Mouse (Mus musculus) right cerebral cortex, postnatal 36 days (tissue): ENCODE measurements around the gene Bglap2.
"Not testable (repeated sequence)": the region's sequence is repeated elsewhere in the genome, so short reads cannot be mapped to it uniquely, and the experiment has no call there.

Experiments
- DNase-seq, 2 experiments: peaks; one replicate each; pipeline ENCODE4 v3.0.0; 2022; ENCODE audit warnings: low spot score in 2 of 2, mixed read lengths in 1 of 2

Bglap2 gene

GRCm38 (mm10) chr3:88393776-88394375, 15.4 kb upstream of the Bglap2 start:
- DNase-seq: no peak

DNA sequence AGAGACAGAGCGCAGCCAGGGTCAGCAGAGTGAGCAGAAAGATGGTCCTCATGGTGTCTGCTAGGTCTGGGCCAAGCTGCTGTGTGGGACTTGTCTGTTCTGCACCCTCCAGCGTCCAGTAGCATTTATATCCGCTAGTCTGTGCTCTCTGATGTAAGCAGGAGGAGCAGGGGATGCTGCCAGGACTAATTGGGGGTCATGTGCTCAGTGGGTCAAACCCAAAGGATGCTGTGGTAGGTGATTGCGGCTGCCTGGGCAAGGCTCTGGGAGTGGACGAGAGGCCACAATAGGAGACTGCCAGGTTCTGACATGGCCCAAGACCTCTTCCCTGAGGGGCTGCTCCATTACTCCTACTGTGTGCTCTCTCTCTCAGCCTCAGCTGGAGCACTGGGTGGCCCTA, 5.9 kb upstream of the Bglap2 start, which contains the start of gene Bglap:
TSS of gene Bglap (minus strand) at position 101 of the 400 bp plus-strand sequence.
- no peak for DNase-seq

- not testable (repeated sequence) for DNase-seq
Observed at GRCm38 (mm10) chr3:88382383-88382782, 3.9 kb upstream of the Bglap2 start.

DNA sequence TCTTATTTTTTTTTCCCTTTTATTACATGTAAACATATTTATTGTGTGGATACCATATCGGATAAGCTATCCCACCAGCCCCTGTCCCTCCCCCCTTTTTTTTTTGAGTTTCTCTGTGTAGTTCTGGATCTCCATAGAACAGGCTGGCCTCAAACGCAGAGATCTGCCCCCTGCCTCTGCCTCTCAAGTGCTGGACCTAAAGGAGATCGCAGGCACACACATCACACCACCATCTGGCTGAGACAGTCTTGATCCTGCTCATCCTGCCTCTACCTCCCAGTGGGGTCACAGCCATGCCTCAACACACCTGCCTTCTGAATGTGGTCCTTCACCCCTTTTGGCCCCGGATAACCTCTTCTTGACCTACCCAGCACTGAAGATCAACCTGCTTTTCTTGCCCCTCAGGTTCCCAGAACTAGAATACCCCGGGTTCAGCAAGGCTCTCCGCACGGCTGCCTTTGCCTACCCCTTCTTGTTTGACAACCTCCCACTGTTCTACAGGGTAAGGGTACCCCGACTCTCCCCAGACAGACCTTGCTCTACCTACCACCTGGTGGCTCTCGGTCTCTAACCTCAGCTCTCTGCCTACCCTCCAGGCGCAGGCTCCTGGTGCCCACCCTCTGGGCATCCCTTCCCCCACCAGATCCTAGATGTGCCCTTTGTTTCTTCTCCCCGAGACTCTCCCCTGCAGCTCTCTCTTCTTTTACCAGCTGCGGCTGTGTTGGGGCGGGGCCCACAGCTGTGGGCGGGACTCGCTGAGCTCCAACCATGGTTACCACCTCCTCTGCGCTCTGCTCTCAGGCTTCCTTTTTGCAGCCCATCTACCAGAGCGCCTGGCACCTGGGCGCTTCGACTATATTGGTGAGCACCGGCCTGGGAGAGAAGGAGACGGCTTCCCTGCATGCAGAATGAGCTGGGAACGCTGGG, 3.2 kb upstream of the Bglap2 start:
- DNase-seq: not testable (repeated sequence)

- DNase-seq: not testable (repeated sequence)
Observed at GRCm38 (mm10) chr3:88376644-88377043, 1.9 kb downstream of the Bglap2 start.

DNA sequence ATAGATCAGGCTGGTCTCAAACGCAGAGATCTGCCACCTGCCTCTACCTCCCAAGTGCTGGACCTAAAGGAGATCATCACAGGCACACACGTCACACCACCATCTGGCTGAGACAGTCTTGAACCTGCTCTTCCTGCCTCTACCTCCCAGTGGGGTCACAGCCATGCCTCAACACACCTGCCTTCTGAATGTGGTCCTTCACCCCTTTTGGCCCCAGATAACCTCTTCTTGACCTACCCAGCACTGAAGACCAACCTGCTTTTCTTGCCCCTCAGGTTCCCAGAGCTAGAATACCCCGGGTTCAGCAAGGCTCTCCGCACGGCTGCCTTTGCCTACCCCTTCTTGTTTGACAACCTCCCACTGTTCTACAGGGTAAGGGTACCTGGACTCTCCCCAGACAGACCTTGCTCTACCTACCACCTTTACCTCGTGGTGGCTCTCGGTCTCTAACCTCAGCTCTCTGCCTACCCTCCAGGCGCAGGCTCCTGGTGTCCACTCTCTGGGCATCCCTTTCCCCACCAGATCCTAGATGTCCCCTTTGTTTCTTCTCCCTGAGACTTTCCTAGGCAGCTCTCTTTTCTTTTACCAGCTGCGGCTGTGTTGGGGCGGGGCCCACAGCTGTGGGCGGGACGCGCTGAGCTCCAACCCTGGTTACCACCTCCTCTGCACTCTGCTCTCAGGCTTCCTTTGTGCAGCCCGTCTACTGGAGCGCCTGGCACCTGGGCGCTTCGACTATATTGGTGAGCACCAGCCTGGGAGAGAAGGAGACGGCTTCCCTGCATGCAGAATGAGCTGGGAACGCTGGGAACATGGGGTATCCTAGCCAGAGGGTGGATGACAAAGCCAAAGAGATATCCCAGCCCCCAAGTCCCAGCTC, 2.5 kb downstream of the Bglap2 start:
- not testable (repeated sequence) for DNase-seq

DNA sequence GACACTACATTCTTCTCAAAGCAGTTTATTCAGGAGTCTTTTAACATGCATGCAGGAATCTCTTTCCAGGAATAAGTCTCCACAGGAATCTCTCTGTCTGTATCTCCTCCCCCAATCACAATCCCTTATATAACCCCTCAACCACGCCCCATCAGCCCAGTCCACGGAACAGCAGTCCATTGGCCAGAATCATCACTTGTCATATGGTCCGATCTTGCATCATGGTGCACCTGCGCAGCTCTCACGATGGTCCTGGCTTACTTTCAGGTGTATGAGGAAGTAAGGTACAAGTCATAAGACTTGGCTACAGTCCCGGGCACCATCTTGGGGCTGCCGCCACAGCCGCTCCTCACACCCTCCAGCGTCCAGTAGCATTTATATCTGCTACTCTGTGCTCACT, 5.9 kb downstream of the Bglap2 start, which contains the start of gene Bglap3:
TSS of gene Bglap3 (minus strand) at position 101 of the 400 bp plus-strand sequence.
- not testable (repeated sequence) for DNase-seq

- not testable (repeated sequence) for DNase-seq
Observed at GRCm38 (mm10) chr3:88368511-88368910, 10.0 kb downstream of the Bglap2 start.

DNA sequence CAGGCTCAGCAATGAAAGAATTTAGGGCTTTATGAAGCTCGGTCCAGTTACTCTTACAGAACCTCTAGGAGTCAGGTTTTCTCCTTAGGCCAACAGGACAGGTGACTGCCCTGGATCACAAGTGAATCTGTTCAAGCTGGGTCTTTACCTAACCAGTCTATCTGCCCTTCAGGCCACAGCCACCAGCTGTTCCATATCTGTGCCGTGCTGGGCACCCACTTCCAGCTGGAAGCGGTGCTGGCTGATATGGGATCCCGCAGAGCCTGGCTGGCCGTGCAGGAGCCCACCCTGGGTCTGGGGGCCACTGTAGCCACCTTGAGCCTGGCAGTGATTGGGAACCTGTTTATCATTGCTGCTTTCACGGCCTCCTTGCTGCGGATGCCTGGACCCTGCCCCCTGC, 11.0 kb downstream of the Bglap2 start:
- DNase-seq: not testable (repeated sequence)

DNA sequence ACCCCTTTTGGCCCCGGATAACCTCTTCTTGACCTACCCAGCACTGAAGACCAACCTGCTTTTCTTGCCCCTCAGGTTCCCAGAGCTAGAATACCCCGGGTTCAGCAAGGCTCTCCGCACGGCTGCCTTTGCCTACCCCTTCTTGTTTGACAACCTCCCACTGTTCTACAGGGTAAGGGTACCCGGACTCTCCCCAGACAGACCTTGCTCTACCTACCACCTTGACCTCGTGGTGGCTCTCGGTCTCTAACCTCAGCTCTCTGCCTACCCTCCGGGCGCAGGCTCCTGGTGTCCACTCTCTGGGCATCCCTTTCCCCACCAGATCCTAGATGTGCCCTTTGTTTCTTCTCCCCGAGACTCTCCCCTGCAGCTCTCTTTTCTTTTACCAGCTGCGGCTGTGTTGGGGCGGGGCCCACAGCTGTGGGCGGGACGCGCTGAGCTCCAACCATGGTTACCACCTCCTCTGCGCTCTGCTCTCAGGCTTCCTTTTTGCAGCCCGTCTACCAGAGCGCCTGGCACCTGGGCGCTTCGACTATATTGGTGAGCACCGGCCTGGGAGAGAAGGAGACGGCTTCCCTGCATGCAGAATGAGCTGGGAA, 11.6 kb downstream of the Bglap2 start:
- DNase-seq: peak; percentile 61 to 69

DNA sequence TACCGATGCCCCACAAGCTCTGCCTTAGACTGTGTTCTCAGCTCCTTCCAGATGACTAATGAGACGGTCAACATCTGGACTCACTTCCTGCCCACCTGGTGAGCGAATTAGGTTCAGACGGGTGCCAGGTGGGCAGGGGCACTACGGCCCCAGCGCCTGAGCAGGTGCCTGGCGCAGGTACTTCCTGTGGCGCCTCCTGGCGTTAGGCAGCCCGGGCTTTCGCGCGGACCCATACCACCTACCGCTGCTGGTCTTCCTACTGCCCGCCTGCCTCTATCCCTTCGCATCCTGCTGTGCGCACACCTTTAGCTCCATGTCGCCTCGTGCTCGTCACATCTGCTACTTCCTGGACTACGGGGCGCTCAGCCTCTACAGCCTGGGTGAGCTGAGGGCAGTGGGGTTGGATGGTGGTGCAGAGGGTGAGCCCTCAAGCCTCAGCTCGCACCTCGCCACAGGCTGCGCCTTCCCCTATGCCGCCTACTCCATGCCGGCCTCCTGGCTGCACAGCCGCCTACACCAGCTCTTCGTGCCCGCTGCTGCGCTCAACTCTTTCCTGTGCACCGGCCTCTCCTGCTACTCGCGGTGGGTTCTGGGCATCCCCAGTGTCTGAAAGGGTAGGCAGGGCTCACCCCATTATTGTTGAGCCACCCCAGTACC, 12.7 kb downstream of the Bglap2 start:
- DNase-seq: peak in 1 of 2 experiments; percentile 28

DNA sequence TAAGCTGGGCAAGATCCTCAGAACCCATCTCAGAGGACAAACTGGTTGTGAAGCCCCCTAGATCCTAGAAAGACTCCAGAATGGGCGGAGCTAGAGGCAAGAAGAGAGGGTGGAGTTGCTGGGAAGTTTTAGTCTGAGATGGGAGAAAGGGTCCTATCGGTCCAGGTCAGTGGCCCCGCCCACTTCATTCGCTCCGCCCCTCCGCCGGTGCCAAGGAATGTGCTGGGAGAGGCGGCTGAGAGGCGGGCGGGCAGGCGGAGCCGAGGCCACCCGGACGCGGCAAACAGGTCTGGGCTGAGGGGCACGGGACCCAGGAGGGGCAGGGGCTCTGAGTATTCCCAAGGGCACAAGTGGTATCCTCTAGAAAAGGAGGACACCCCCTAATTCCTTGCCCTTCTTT, 14.2 kb downstream of the Bglap2 start, which contains the start of gene Paqr6:
TSS of gene Paqr6 (plus strand) at position 248 of the 400 bp plus-strand sequence.
- DNase-seq: no peak

DNA sequence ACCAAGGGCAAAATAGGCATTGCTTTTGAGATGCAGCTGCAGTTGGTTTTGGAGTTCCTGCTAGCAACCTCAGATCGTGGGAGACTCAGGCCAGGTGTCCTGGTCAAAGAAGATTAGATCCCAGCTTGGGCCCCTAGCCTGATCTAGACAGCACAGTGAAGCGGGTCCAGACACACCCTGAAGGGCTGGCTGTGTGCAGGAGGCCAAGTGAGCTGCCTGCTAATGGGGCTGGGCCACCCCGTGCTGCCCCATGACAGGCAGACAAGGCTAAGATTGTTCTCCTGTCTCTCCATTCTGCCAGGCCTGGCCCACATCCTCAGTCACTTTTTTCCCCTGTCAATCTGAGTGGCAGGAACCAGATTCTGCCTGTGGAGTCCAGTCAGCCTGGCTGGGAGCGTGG, 14.8 kb downstream of the Bglap2 start:
- peak; percentile 38 to 50 for DNase-seq

DNA sequence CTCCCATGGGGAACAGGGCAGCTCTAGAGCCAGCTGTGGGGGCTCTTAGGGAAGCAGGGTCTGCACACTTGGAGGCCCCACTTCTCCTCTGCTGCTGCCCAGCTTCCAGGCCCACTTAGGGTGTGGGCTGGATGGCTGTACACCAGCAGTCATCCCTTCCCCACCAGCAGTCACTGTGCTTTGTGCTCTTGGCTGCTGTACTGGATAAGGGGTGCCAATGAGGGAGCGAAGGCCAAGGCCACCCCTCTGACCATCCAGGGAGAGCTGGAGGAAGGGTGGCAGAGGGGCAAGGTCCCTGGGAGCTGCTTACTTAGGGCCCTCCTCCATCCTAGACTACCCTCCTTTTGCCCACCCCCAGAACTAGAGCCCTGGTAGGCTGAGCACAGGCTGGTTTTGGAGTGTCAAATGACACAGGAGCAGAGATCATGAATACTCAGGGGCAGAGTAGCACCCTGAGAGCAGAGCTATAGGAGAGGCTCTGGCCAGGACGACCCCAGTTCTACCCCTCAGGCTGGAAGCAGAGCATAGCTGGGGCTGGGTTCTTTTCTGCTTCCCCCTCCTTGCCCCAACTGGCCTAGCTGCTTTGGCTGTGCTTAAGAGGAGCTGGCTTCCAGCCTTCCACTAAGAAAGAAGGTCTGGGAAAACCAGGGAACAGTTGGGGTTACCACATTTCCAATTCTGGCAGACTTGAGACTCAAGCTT, 16.7 kb downstream of the Bglap2 start:
- DNase-seq: no peak

DNA sequence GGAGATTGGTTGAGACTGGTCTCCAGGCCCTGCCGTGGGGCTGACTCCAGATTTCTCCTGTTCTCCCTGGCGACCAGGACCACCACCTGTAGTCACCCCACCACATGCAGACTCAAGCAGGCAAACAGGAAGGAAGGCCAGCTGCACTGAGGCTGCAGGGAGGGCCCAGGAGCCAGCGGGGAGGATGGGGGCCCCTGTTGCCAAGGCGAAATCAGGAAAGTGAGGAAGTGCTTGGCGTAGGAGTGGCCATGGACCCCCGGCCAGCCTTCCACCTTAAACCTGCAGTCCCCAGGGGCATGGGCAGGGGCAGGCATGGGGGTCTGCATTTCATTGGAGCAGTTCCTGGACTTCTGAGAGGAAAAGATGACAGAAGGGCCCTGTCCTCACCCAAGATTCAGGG, 17.4 kb downstream of the Bglap2 start:
- DNase-seq: no peak

DNA sequence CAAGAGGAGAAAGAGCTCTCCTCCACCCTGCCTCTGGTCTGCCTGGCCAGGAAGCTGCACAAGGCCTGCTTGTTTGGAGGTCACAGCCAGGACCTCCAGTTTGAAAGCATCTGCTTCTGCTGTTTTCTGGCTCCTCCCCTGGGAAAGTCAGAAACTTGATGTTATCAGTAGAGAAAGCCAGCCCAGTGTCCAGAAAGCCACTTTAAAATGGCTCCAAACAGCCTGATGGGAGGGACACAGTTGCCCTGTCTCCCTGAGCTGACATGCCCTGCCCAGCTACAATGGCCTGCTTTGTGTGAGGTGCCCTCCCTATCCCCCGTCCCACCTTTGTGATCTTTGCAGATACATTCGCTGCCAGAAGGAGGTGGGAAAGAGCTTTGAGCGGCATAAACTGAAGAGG, 18.5 kb downstream of the Bglap2 start:
- DNase-seq: no peak

GRCm38 (mm10) chr3:88359584-88359983, 18.9 kb downstream of the Bglap2 start:
- no peak for DNase-seq

- DNase-seq: no peak
Observed at GRCm38 (mm10) chr3:88354396-88355165, 23.9 kb downstream of the Bglap2 start.

GRCm38 (mm10) chr3:88352907-88353306, 25.6 kb downstream of the Bglap2 start:
- no peak for DNase-seq
